Mouse (Mus musculus) cerebellum, postnatal 14 days (tissue): Measurements from ENCODE around the gene Ntsr1.

Experiments
- DNase-seq, 2 experiments: peaks; one replicate each; pipeline ENCODE4 v3.0.0; 2021; ENCODE audit warnings: mixed read lengths in 2 of 2

Ntsr1 gene

DNA sequence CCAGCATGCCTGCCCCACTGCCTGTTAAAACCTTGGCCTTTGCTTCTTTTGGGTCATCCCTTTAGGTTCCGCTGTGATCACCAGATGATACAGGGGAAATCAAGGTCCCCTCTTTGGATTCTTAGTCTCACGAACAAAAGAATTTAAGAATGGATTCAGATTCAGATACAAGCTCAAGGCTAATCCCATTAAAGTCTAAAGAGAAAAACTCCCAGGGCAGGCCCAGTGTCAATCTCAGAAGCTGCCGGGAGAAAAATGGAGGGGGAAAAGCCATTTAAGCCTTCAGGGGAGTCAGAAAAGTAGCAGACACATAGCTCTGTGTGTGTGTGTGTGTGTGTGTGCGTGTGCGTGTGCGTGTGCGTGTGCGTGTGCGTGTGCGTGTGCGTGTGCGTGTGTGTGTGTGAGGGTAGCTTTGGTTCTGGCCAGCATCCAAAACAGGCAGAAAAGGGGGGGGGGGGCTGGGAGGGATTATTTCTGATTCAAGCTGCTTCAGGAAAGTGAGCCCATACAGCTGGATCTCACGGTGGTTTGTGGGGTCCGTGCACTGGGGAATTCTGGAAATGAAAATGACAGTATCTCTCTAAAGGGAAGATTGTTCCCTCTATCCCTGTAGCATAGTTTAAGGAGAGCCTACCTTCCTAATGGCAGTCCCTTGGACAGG lies 8.8 kb downstream of the Ntsr1 start:
- no peak for DNase-seq

DNA sequence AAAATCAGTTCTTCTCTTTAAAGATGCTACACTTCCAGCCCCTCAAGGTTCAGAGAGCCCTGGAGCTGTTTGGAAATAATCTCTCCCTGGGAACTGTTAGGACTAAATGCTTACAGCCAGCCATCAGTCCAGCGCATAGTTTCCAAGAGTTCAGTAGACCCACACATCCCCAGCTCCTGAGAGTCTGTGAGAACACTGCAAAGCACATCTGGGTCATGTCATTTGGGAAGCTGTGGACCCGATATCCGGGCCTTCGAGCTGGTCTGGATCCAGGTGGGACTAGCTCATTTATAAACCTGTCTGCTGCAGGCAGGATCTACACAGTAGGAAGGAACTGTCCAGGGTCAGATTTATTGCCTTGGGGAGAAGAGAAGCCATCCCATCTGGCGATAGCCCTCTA lies 11.1 kb downstream of the Ntsr1 start:
- DNase-seq = no peak

DNA sequence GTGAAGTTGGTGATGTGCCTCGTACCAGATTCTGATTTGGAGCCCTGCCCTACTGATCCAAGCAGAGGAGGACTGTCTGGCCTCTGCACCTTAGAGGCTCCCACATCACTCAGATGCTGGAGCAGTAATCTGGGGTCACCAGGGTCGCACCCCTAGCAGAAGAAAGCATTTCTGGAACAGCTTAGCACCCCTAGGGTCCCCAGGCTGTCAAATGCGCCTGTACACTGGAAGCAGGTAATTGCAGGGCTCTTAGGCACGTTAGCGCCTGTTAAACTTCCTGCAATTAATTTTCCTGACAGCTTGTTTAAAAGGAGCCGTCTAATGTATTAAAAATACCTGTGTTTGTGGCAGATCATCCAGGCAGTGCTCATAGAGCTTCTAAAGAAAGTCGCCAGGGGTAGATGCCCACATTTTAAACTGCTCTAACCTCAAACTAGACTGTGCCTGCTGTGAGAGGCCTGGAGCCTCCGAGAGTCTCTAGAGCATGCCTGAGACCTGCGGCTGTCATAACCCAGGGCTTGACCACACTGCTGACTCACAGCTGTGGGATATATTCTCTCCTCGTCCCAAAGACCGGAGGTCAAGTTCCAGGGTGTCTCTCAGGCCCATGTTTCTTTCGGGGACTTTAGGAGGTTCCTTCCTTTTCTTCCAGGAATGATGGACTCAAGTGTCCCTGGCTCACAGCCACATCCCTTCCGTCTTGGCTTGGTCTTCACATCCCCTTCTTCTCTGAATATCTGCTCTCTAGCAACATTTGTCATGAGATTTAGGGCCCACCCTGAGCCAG lies 12.3 kb downstream of the Ntsr1 start:
- DNase-seq = no peak

DNA sequence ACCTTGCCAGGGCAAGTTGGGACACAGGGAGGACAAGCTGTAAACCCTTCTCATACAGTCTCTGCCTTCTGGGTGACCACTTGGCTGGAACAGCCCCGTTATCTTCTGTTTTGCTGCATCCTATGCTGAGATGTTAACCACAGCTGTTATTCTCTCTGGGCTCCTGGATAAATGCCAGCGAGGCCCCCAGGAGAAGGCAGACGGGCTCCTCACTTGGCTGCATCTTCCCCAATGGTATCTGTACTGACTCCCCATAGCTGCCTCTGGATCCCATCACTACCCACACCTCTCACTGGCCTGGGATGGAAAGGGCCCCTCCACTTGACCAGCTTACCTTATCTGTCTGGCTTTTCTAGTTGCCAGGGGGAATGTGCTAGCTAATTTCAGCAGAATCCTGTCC lies 13.2 kb downstream of the Ntsr1 start:
- DNase-seq = peak in 1 of 2 experiments; percentile 46

DNA sequence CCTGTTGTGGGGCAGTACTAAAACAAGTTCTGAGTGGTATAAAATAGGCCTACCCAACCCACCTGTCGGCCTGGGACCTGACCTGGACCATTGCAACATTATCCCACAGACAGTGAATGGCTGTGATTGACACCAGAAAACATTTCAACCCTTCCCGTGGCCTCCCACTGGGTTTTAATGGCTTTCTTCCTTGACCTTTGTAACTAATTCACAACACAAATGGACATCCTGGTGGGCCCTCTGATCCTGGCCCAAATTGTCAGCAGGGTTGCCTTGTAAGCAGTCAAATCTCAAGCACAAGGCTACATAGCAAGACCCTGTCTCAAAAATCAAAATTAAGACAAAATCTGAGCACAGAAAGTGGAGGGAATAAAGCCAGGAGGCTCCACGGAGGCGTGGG lies 14.1 kb downstream of the Ntsr1 start:
- DNase-seq = no peak

DNA sequence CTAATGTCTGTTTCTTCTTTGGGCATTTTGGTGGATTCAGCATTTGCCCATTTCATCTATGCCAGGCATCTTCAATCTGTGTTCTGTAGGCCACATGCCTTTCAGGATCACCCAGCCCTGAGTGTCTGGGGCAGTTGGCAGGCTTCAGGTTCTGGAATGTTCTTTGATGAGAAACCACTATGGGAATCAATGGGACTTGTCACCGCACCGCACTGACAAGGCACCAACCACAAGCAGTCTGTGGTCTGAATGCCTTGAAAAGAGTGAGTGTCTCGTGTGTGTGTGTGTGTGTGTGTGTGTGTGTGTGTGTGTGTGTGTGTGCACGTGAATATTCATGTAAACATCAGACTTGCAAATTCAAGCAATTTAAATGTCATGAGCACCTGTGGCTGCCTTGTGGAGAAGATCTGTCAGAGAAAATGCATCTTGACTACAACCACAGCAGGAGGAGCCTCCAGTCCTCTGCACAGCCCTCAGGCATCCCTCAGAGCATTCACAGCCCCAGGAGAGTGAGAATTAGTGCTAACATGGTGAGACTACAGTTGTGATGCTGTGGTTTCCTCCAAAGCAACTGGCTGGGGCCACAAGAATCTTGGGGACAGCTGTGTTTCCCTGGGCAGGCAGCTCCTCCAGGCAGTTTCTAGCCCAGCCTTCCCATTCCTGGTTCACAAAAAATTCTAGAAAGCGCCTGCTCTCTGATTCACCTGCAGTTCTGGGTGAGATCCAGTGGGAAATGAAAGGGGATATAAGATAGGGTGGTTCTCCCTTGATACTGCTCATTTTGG lies 21.9 kb downstream of the Ntsr1 start:
- no peak for DNase-seq

DNA sequence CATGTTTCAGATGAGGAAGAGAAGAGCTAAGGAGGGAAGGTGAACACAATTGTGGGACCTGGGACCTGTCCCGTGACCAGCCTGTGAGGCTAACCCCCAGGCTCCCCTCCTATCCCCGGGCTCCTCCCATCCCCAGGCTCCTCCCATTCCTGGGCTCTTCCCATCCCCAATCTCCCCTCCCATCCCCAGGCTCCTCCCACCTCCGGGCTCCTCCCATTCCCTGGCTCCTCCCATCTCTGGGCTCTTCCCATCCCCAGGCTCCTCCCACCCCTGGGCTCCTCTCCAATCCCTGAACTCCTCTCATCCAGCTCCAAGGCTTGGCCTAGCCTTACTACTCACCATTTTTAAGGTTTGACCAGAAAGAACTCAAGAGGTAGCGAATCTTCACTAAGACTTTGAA lies 23.0 kb downstream of the Ntsr1 start:
- no peak for DNase-seq

DNA sequence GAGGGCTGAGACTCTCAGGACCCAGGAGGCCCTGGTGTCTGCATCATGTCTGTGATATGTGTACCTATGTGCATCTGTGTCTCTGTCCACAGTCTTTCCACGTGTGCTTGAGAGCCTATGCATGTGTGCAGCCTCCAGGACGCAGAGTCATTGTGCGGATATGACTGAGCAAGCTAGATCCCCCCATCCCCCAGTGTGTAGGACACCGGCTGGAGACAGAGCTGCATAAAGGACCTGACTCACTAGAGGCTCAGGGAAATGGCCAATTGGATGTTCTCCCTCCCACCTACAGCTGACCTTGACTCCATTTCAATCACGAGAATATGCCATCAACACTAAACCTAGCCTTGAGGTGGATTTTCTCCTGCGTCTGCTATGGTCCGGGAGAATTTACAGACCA lies 27.7 kb downstream of the Ntsr1 start:
- DNase-seq = no peak

DNA sequence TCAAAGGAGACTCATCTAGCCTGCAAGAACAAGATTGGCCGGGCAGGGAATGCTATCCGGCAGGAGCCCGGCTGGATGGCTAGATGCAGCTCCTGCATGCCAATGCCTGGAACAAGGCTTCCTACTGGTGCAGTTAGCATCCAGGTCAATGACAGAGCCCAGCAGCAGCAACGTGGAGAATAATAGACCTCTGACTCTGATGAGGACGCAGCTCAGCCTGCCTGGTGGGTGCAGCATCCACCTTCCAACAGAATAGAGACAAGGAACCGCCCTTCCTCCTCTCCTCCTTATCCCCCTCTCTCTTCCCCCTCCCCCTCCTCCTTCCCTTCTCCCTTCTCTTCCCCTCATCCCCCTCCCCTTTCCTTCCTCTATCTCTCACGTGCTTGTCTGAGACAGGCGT lies 28.1 kb downstream of the Ntsr1 start:
- DNase-seq = peak; percentile 29 to 33

DNA sequence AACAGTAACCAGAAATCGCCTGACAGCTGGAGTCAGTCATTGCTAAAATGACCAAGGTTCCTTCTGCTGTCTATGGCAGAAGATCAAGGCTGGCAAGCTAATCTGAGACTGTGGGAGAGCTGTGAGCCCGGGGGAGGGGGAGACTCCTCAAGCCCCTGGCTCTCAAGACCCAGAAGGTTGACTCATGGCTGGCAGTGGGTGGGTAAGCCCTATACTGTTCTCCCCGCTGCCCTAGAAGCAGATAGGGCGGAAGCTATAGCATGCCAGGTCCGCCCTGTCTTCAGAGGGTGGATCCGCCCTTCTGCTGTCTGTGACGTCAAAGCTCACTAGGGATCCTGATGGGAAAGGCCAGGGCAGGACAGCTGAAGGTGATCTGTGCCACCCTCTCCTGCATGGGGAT lies 30.4 kb downstream of the Ntsr1 start:
- peak; percentile 71 to 76 for DNase-seq

DNA sequence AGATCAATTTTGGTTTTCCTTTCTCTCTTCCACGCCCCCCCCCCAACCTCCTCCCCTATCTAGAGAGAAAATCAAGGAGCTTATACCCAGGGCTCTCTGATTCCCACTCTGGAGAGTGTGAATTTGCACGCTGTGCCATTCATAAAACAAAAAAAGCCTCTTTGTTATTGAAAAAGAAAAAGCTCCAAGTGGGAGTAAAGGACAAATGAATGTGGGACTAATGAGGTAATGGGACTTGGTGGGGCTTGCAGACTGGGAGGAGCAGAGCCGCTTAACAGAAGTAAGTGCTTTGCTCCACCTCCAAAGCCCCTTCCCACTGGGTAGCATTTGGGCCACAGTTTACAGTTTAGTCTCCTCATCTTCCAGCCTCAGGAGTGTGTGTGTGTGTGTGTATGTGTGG lies 30.8 kb downstream of the Ntsr1 start:
- no peak for DNase-seq

DNA sequence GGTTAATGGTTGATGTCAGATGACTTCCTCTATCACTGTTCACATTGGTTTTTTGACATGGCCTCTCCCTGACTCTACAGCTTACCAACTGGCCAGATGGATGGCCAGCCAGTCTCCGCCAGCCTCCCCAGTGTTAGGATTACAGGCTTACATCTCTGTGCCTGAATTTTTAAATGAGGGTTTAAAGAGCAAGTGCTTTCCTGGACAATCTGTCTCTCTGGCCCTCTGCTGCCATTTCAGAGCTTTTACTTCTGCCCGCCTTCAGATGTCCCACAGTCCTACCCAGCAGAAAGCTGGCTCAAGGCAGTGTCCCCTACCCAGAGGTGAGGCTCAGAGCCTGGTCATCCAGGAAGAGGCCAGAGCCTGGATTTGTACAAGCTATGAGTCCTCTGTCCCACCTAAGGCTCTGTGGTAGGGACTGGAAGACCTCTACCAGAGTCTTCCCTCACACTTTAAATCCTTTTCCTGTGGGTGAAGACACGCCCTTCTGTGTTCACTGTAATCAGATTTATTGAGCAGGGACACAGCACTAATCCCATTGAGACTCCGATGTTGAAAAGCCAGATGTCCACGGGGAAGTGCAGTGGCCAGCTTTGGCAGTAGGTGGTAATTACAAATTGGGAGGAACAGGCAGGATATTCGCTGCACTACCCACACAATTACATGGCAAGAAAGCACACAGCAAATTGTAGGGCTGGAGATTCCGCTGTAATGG lies 32.1 kb downstream of the Ntsr1 start:
- DNase-seq = peak; percentile 57 to 63

DNA sequence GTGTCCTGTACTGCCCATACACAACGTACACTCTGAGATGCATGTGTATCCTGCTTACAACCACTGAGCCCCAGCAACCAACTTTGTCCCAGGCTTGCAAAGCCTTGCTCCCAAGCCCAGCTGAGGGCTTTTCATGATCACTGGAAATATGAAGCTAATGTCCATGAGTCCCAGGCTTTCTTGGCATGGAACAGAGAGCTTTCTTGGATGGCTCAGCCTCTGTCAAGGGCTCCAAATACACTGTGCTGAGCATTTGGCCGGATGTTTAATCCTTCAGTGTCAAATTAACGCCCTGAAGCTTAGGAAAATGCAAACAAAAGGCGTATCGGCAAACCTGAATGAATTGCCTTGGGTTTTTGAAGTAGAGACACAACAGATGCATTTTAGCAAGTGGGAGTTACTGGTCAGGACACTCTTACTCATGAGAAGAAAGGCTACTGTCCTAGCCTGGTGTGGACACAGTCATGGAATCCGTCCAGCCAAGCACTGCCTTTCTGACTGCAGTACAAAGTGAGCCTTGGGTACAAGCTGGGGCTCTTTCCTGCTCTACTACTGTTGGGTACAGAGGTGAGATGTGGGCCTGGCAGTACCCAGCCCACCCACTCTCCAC lies 32.7 kb downstream of the Ntsr1 start:
- peak; percentile 49 to 50 for DNase-seq

DNA sequence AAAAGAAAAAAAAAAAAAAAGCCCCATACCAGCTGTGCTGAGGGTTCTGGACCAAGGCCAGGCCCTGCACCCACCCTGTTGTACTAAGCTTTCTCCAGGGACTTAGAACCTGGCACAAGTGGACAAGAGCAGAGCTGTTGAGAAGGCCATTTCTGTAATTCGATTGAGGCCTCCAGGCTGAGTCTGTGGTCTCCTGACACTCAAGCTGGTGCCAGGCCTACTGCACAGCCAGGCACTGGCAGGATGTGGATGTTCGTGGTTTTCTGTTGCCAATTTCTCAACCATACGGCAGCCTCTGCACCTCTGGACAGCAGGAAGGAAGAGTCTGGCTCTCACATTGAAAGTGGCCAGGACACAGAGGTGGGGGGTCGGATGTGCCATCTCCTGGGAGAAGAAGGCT lies 33.5 kb downstream of the Ntsr1 start:
- no peak for DNase-seq

DNA sequence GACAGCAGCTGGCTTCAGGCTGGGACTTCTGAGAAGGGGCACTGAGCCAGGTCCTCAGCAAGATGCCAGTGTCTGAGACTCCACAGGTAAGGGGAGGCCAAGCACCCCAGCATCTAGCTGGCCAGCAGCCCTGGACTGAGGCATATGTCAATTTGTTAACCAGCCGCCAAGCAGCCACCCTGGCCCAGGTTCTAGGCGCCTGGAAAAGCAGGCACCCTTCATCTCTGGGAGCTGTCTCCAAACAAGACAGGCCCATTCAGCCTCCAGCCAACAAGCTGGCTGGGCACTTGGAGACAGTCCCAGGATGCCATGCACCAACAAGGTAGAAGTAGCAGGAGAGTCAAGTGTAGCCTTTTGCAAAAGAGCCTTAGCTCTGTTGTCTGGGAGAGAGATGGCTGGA lies 43.9 kb downstream of the Ntsr1 start:
- peak; percentile 47 to 50 for DNase-seq

DNA sequence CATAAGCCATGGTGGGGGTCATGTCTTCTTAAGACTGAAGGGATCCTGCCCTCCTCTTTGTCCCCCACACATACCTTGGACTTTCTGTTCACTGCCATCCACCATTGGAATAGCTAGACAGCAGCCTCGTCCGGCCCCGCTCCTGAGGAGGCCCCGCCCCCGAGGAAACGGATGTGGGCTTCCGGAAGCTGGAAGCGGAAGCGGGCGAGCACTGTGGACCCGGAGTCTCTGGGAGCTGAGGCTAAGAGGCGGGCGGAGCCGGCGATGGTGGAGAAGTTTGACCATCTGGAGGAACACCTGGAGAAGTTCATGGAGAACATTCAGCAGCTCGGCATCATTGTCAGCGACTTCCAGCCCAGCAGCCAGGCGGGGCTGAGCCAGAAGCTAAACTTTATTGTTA lies 45.3 kb downstream of the Ntsr1 start:
- DNase-seq = no peak

DNA sequence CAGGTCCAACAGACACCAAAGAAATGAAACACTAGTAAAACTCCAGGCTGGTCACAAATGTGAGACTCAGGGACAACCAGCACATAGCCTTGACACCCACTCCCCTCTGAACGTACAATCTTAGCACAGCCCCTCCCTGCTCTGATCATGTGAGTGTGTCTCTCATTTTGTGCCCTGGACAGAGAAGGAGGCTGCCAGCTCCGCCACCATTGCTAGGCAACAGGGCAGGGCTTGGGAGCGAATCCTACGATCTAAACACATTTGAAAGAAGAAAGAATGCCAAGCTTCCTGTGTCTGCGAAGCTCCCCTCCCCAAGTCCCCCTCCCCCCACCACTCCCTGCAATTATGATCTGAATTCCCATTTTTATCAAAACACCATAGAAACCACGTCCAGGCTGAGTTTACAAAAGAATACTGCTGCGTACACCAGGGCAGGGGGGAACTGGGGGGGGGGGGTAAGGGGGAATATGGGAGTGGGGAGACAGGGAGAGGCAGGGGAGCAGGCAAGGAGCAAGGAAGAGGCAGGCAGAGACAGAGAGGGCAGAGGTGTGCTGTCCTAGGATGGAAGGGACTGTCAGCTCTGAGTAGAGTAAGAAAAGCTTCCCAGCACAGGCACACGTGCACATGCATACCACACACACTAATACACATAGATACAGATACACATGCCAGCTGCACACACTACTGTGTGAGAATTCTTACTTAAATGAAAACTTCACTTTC lies 47.8 kb downstream of the Ntsr1 start:
- DNase-seq = peak in 1 of 2 experiments; percentile 43

DNA sequence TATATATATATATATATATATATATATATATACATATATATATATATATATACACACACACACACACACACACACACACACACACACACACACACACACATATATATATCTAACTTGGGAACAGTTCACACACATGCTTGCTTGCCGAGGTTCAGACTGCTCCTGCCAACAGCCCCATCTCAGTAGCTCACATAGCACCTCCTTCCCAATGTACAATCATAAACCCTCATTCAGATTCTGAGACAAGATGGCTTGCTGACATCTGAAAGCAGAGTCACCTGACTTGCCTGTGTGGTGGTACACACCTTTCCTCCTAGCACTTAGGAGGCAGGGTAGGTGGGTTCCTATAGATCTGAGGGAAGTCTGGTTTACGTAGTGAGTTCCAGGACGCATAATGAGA lies 52.6 kb downstream of the Ntsr1 start:
- no peak for DNase-seq

DNA sequence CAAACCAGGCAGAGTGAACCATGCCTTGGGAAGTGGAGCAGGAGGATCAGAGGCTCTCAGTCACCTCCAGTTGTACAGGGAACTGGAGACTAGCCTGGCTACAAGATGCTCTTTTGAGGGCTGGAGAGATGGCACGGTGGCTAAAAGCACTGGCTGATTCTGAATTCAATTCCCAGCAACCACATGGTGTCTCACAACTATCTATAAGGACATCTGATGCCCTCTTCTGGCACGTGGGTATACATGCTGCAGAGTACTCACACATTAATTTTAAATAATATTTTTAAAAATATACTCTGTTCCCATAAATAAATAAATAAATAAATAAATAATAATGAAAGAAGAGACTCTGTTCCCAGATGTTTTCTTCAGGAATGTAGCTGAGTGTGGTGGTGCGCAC lies 55.4 kb downstream of the Ntsr1 start:
- DNase-seq = peak; percentile 30 to 42

DNA sequence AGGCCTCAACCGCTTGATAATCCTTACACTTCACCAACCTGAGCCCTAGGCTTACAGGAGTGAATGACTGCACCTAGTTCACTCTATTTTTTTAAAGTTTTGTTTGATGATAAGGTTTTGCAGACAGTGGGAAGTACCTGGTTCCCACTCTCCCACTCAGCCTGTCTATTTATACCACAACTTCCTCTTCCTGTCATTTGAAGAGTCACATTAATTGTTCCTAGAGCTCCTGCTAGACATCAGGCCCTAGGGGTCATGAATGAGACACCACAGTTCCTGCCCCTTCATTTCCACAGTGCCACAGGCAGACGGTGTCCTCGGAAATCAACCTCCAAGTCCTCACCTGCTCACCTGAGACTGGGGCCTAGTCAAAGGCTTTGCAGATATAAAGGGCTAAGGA lies 56.7 kb downstream of the Ntsr1 start:
- DNase-seq = no peak

DNA sequence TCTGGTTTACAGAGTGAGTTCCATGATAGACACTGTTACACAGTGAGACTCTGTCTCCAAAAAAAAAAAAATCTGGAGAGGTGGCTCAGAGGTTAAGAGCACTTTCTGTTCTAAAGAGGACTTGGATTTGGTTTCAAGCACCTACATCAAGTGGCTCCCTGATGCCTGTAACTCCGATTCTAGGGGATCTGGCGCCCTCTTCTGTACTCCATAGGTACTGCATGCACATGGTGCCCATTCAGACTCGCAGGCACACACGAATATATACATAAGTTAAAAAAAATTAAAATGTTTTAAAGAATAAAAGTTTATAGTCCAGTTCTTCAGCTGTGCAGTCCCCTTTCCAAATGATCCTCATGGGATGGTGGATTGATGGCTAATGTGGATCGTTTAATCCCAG lies 60.5 kb downstream of the Ntsr1 start:
- DNase-seq = peak in 1 of 2 experiments; percentile 46

DNA sequence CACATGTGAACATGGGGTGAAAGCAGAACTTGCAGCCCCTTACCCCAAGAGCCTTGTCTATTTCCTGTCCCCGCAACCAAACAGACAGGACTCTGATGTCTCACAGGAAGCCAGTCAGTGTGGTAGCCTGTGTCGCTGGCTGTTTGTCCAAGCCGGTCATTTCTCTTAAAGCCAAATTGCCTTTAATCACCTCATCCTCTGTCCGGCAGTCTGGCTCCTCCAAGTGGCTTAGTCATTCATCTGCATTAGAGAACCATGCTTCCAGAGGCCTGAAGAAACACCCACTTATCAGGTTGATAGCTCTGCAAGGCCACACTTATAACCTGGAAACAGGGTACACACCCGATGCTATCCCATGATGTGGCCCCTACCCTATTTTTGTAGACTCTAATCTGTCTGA lies 62.4 kb downstream of the Ntsr1 start:
- DNase-seq = no peak
